Mouse (Mus musculus) midbrain, embryonic 13.5 days (tissue): Measurements from ENCODE around the gene Ldlr. TPM values are rescaled to one million over a fixed set of nuclear protein-coding genes. Genes with fewer than 3 reads are reported as not detected.

Experiments used
- ATAC-seq: fragments of 200-750 bp; cut with Nextera tagmentation; 2 replicates; pipeline ENCODE4 v1.8.0; 2017; ENCODE audit warnings: mild to moderate bottlenecking, moderate TSS enrichment, moderate library complexity
- H3K27ac ChIP-seq: fragments of 300-500 bp; sonication (generic); 2 replicates; pipeline ENCODE4 v1.5.1; 2015; ENCODE audit warnings: inconsistent platforms, mild to moderate bottlenecking, moderate library complexity
- H3K27me3 ChIP-seq: fragments of 300-500 bp; sonication (generic); 2 replicates; pipeline ENCODE4 v1.6.1; 2015; ENCODE audit warnings: mild to moderate bottlenecking, inconsistent platforms
- H3K36me3 ChIP-seq: fragments of 300-500 bp; sonication (generic); 2 replicates; pipeline ENCODE4 v1.6.1; 2015; ENCODE audit warnings: mild to moderate bottlenecking, inconsistent platforms
- H3K4me1 ChIP-seq: fragments of 300-500 bp; sonication (generic); replicated peaks from 2 replicates; pipeline ENCODE4 v1.6.1; 2015; ENCODE audit warnings: inconsistent platforms
- H3K4me2 ChIP-seq: fragments of 300-500 bp; sonication (generic); replicated peaks from 2 replicates; pipeline ENCODE4 v1.6.1; 2015; ENCODE audit warnings: moderate library complexity, mild to moderate bottlenecking, inconsistent platforms
- H3K4me3 ChIP-seq: fragments of 300-500 bp; sonication (generic); replicated peaks from 2 replicates; pipeline ENCODE4 v1.5.1; 2015; ENCODE audit warnings: mild to moderate bottlenecking, inconsistent platforms
- H3K9ac ChIP-seq: fragments of 300-500 bp; sonication (generic); replicated peaks from 2 replicates; pipeline ENCODE4 v1.6.1; 2015; ENCODE audit warnings: mild to moderate bottlenecking, inconsistent platforms
- H3K9me3 ChIP-seq: fragments of 300-500 bp; sonication (generic); 2 replicates; pipeline ENCODE4 v1.6.1; 2016; ENCODE audit warnings: mild to moderate bottlenecking, inconsistent platforms
- WGBS: fragments of 180-500 bp; shearing (Covaris S2); methylation state at CpG from one replicate; pipeline ENCODE4 v1.1.7; 2015; 5-methylcytosine and 5-hydroxymethylcytosine counted together
- polyA plus RNA-seq: library from polyadenylated mRNA; unstranded; fragments of >200 nt; fragmentation: Nextera tagmentation; extraction: Ambion mirVana; gene quantifications from 2 replicates; pipeline ENCODE4 v1.2.1, GENCODE M21; 2015

Gene Ldlr
- polyA plus RNA-seq, 1 experiment from 2014 or later = 18.7 TPM

DNA sequence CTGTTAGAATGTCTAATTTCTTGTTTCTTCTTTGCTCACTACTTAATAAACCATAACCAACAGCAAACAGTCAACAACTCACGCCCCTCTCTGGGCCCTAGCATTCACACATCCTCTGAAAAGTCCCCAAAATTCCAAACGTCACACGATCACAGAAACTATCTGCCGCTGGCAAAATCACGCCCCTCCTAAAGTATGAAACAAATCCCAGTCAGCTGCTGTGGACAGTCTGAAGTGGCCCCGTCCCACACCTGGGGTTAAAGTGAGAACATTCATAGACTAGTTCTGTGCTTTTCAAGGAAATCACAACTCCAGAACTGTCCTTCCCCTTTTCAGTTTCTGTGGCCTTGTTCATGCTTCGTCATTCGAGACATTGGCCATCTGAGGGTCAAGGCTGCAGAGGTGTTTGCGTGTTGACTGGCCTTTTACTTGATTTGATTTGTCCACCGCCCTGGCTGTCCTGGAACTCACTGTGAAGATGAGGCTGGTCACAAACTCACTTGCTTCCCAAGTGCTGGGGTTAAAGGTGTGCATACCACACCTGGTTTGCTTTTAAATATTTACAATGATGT lies 5.1 kb downstream of the Ldlr start:
- H3K27me3 ChIP-seq = no peaks in the 10 kb centered on the region
- 90% methylated on average over 10 of the region's 10 CpGs for WGBS
- no peak overlapping the region for H3K27ac ChIP-seq
- H3K4me1 ChIP-seq = peaks cover 29% of the 10 kb centered on the region
- no peak for ATAC-seq
- no peaks in the 10 kb centered on the region for H3K9me3 ChIP-seq
- peaks cover 46% of the 10 kb centered on the region for H3K36me3 ChIP-seq
- no peak overlapping the region for H3K9ac ChIP-seq
- no peak overlapping the region for H3K4me2 ChIP-seq
- no peak overlapping the region for H3K4me3 ChIP-seq

DNA sequence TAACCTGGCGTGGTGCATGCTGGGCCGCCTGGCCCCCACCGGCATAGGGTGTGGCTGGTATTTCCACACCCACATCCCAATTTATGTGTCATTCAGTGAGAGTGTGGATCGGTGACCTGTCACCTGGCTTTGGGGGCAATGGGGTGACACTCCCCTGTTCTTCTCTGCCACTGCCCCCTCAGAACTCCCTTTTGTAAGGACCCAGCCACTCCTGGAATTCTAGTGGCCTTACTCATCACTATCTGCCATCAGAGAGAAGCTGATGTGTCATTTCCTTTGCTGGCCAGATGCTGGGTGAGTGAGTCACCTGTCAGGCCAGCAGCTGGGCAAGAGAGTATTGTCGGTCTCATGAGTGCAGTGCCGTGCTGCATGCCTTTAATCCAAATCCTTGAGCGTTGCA lies 6.0 kb downstream of the Ldlr start:
- peaks cover 29% of the 10 kb centered on the region for H3K4me1 ChIP-seq
- H3K27ac ChIP-seq = no peak overlapping the region
- no peak overlapping the region for H3K4me2 ChIP-seq
- WGBS = 86% methylated on average over 7 of the region's 7 CpGs
- ATAC-seq = no peak
- H3K9me3 ChIP-seq = no peaks in the 10 kb centered on the region
- H3K9ac ChIP-seq = no peak overlapping the region
- H3K36me3 ChIP-seq = peaks cover 55% of the 10 kb centered on the region
- no peaks in the 10 kb centered on the region for H3K27me3 ChIP-seq
- no peak overlapping the region for H3K4me3 ChIP-seq

DNA sequence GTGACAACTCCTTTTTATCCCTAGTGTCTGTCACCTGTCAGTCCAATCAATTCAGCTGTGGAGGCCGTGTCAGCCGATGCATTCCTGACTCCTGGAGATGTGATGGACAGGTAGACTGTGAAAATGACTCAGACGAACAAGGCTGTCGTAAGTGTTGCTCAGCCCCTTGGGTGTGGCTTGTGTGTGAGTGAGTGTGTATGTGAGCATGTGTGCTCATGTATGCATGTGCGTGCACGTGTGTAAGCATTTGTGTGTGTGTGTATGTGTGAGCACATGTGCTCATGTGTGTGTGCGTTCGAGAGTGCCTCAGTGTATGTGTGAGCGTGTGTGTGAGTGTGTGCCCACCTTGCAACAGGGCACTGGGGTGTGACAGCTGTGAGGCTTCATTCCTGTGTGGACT lies 9.0 kb downstream of the Ldlr start:
- ATAC-seq = no peak
- Histone ChIP-seq H3K36me3 (peaks cover 77% of the 10 kb centered on the region), H3K9me3 (no peaks in the 10 kb centered on the region), H3K4me3 (no peak overlapping the region), H3K4me2 (no peak overlapping the region), H3K27me3 (no peaks in the 10 kb centered on the region), H3K27ac (no peak overlapping the region), H3K4me1 (0 out of 2 replicates have a peak, but pooled peaks cover 4% of the 10 kb centered on the region), H3K9ac (no peak overlapping the region)
- 95% methylated on average over 9 of the region's 9 CpGs for WGBS

DNA sequence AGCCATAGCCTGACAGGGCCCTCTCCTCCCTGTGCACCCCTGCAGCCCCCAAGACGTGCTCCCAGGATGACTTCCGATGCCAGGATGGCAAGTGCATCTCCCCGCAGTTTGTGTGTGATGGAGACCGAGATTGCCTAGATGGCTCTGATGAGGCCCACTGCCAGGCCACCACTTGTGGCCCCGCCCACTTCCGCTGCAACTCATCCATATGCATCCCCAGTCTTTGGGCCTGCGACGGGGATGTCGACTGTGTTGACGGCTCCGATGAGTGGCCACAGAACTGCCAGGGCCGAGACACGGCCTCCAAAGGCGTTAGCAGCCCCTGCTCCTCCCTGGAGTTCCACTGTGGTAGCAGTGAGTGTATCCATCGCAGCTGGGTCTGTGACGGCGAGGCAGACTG lies 10.2 kb downstream of the Ldlr start:
- H3K4me3 ChIP-seq = no peak overlapping the region
- no peaks in the 10 kb centered on the region for H3K9me3 ChIP-seq
- H3K36me3 ChIP-seq = peaks cover 82% of the 10 kb centered on the region
- ATAC-seq = no peak
- no peak overlapping the region for H3K27ac ChIP-seq
- H3K27me3 ChIP-seq = no peaks in the 10 kb centered on the region
- no peak overlapping the region for H3K9ac ChIP-seq
- no peak overlapping the region for H3K4me2 ChIP-seq
- WGBS = 82% methylated on average over 17 of the region's 17 CpGs
- H3K4me1 ChIP-seq = 0 out of 2 replicates have a peak, but pooled peaks cover 4% of the 10 kb centered on the region

DNA sequence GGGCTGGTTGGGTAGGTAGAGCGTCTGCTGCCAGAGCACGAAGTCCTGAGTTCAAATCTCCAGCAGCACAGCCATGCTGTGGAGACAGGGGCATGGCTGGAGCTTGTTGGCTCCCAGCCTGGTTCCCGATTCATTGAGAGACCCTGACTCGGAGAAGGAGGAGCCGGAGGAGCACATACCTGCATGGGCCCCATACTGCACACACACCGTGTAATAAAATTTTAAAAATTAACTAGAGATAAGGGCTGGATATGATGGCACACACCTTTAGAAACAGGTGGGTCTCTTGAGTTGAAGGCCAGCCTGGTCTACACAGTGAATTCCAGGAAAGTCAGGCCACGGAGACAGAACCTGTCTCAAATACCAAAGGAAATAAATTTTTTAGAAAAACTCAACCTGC lies 10.7 kb downstream of the Ldlr start:
- 0 out of 2 replicates have a peak, but pooled peaks cover 4% of the 10 kb centered on the region for H3K4me1 ChIP-seq
- 97% methylated on average over 7 of the region's 7 CpGs for WGBS
- H3K36me3 ChIP-seq = peaks cover 85% of the 10 kb centered on the region
- H3K4me2 ChIP-seq = no peak overlapping the region
- no peaks in the 10 kb centered on the region for H3K27me3 ChIP-seq
- no peak overlapping the region for H3K4me3 ChIP-seq
- no peak overlapping the region for H3K9ac ChIP-seq
- no peaks in the 10 kb centered on the region for H3K9me3 ChIP-seq
- H3K27ac ChIP-seq = no peak overlapping the region
- ATAC-seq = no peak

DNA sequence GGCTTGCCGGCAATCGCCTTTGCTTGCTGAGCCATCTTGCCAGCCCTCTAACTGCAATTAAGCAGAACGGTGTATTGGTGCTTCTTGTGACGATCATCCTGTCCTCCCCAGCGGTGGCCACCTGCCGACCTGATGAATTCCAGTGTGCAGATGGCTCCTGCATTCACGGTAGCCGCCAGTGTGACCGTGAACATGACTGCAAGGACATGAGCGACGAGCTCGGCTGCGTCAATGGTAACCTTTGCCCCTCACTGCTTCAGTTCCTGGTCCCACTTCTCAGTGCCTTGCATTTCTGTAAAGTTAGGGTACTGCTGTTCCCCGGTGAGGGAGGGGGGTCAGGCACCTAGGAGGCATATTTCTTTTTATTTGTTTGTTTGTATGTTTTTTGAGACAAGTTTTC lies 11.8 kb downstream of the Ldlr start:
- Histone ChIP-seq H3K9ac (no peak overlapping the region), H3K4me3 (no peak overlapping the region), H3K4me2 (no peak overlapping the region), H3K27ac (no peak overlapping the region), H3K36me3 (peaks cover 93% of the 10 kb centered on the region), H3K27me3 (no peaks in the 10 kb centered on the region), H3K4me1 (no peaks in the 10 kb centered on the region), H3K9me3 (no peaks in the 10 kb centered on the region)
- ATAC-seq = no peak
- 90% methylated on average over 14 of the region's 14 CpGs for WGBS

DNA sequence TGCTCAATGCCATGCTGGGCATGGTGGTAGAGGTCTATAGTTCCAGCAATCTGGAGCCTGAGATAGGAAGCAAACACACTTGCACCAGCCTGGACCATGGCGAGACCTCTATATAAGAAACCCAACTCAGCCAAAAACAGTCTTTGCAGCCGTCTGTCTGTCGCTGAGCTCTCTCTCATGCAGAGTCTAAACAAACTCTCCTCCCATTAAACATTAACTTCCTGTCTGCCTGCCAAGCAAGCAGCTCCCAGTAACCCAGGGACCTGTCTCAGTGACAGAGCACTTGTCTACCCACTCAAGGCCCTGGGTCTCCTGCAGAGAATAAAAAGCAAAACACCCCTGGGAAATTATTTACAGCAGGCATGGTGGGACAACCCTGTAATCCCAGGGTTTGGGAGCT lies 13.3 kb downstream of the Ldlr start:
- no peak for ATAC-seq
- Histone ChIP-seq H3K36me3 (peaks cover 97% of the 10 kb centered on the region), H3K27ac (no peak overlapping the region), H3K4me1 (no peaks in the 10 kb centered on the region), H3K4me2 (no peak overlapping the region), H3K9ac (no peak overlapping the region), H3K4me3 (no peak overlapping the region), H3K9me3 (no peaks in the 10 kb centered on the region), H3K27me3 (no peaks in the 10 kb centered on the region)
- WGBS = 89% methylated on average over 3 of the region's 3 CpGs

DNA sequence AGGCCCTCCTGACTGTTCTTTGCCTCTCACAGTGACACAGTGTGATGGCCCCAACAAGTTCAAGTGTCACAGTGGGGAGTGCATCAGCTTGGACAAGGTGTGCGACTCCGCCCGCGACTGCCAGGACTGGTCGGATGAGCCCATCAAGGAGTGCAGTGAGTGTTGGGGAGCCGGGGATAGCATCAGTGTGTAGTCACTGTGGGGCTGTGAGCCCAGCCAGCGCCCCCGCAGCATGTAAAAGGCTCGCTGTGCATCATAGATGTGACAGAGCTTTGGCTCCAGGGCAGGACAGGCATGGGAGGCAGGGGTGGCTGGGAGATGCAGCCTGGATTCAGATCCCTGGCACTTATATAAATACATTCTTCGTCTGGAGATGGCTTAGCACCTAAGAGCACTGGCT lies 13.9 kb downstream of the Ldlr start:
- Histone ChIP-seq H3K27me3 (no peaks in the 10 kb centered on the region), H3K4me1 (no peaks in the 10 kb centered on the region), H3K9ac (no peak overlapping the region), H3K27ac (no peak overlapping the region), H3K4me2 (no peak overlapping the region), H3K36me3 (peaks cover 97% of the 10 kb centered on the region), H3K4me3 (no peak overlapping the region), H3K9me3 (no peaks in the 10 kb centered on the region)
- ATAC-seq = no peak
- WGBS = 95% methylated on average over 10 of the region's 10 CpGs

DNA sequence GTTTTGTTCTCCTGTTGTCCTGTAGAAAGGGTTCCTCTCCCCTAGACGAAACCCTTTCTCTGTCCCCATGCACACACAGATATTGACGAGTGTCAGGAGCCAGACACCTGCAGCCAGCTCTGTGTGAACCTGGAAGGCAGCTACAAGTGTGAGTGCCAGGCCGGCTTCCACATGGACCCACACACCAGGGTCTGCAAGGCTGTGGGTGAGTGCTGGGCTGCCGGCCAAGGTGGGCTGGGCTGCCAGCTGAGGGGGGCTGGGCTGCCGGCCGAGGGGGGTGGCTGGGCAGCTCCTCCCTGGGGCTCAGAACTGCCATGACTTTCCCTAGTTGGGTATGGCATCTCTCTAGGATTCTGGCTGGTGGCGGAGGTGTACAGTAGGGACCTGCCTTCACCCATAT lies 15.5 kb downstream of the Ldlr start:
- no peak overlapping the region for H3K27ac ChIP-seq
- no peak overlapping the region for H3K9ac ChIP-seq
- H3K4me3 ChIP-seq = no peak overlapping the region
- H3K9me3 ChIP-seq = no peaks in the 10 kb centered on the region
- no peak for ATAC-seq
- WGBS = 89% methylated on average over 7 of the region's 7 CpGs
- H3K27me3 ChIP-seq = no peaks in the 10 kb centered on the region
- no peaks in the 10 kb centered on the region for H3K4me1 ChIP-seq
- no peak overlapping the region for H3K4me2 ChIP-seq
- H3K36me3 ChIP-seq = peaks cover 93% of the 10 kb centered on the region

DNA sequence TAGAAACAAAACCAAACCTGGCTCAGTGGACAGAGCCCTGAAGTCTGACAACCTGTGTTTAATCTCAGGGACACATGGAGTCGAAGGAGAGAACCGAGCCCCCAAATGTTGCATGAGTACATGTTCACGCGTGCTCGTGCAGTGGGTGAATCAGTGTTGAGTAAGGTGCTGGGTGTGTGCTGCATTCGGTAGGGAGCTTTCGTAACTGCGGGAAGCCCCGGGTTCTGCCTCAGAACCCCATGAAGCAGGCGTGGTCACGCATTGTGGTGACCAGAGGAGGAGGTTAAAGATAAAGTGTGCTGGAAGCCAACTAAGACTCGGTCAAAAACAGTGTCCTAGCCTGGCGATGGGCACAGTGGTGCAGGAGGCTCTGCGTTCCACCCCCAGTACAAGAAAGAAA lies 17.1 kb downstream of the Ldlr start:
- WGBS = 98% methylated on average over 14 of the region's 14 CpGs
- no peaks in the 10 kb centered on the region for H3K27me3 ChIP-seq
- no peak overlapping the region for H3K4me2 ChIP-seq
- H3K4me3 ChIP-seq = no peak overlapping the region
- no peaks in the 10 kb centered on the region for H3K9me3 ChIP-seq
- no peak for ATAC-seq
- H3K27ac ChIP-seq = no peak overlapping the region
- H3K9ac ChIP-seq = no peak overlapping the region
- peaks cover 93% of the 10 kb centered on the region for H3K36me3 ChIP-seq
- H3K4me1 ChIP-seq = no peaks in the 10 kb centered on the region

DNA sequence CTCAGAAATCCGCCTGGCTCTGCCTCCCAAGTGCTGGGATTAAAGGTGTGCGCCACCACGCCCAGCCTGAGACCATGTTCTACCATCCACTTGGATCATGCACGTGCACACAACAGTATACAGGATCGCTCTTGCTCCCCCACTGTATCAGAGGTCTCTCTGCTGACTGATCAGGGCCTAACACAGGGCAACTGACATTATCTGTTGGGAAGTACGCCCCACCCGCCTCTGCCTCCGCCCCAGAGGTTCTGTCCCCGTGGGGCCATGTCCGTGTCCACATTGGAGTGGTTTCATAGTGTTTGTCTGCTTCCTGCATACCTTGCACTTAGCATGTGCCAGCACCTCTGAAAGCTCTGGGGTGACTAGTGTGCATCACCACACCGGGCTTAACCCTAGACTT lies 18.2 kb downstream of the Ldlr start:
- Histone ChIP-seq H3K9me3 (no peaks in the 10 kb centered on the region), H3K4me1 (no peaks in the 10 kb centered on the region), H3K9ac (no peak overlapping the region), H3K4me3 (no peak overlapping the region), H3K27ac (no peak overlapping the region), H3K36me3 (peaks cover 93% of the 10 kb centered on the region), H3K4me2 (no peak overlapping the region), H3K27me3 (no peaks in the 10 kb centered on the region)
- 96% methylated on average over 11 of the region's 11 CpGs for WGBS
- ATAC-seq = no peak

DNA sequence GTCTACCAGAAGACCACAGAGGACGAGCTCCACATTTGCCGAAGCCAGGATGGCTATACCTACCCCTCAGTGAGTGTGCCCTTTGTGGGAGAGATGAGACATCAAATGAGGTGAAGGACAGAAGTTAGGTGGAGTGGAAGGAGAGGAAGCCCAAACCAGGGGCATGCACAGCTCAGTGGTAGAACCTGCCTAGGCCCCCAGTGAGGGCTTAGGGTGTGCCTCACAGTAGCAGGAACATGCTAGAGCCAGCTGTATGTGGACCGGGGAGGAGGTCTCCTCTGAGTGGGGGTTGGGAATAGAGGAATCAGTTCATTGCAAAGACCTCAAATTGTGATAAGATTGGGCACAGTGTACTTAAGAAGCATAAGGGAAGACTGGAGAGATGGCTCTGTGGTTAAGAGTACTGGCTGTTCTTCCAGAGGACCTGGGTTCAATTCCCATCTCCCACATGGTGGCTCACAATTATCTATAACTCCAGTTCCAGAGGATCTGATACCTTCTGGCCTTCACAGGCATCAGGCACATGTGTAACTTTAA lies 24.0 kb downstream of the Ldlr start:
- H3K9me3 ChIP-seq = no peaks in the 10 kb centered on the region
- no peak overlapping the region for H3K9ac ChIP-seq
- no peaks in the 10 kb centered on the region for H3K27me3 ChIP-seq
- no peak overlapping the region for H3K27ac ChIP-seq
- no peak overlapping the region for H3K4me2 ChIP-seq
- ATAC-seq = no peak
- WGBS = 93% methylated on average over 3 of the region's 3 CpGs
- H3K36me3 ChIP-seq = peaks cover 72% of the 10 kb centered on the region
- no peak overlapping the region for H3K4me3 ChIP-seq
- H3K4me1 ChIP-seq = no peaks in the 10 kb centered on the region

DNA sequence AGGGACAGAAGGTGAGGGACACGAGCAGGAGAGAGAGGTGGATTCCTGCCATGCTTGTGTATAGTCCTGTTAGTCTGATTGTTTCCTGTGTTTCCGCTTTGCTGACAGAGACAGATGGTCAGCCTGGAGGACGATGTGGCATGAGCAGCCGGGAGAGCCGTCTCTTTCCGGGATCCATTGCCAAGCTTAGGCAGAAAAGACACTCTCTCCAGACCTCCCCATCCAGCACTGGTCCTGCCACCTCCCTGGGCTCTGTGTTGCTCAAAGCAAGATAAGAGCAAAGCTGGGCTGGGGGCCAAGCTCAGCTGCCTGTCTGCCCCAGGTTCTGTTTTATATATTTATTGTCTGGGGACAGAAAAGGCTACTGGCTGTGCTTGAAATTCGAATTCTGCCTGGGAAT lies 24.8 kb downstream of the Ldlr start:
- peaks cover 64% of the 10 kb centered on the region for H3K36me3 ChIP-seq
- no peak overlapping the region for H3K4me3 ChIP-seq
- H3K27ac ChIP-seq = no peak overlapping the region
- H3K4me2 ChIP-seq = no peak overlapping the region
- no peak overlapping the region for H3K9ac ChIP-seq
- ATAC-seq = no peak
- H3K27me3 ChIP-seq = no peaks in the 10 kb centered on the region
- H3K9me3 ChIP-seq = no peaks in the 10 kb centered on the region
- 84% methylated on average over 7 of the region's 7 CpGs for WGBS
- H3K4me1 ChIP-seq = no peaks in the 10 kb centered on the region
